Mouse (Mus musculus): ENCODE results near the gene Rpl9-ps6. TPM values are rescaled to one million over a fixed set of nuclear protein-coding genes. Genes with fewer than 3 reads are reported as not detected.

Gene Rpl9-ps6
- polyA plus RNA-seq, 1 experiment from 2014 or later, result 85.9 TPM

DNA sequence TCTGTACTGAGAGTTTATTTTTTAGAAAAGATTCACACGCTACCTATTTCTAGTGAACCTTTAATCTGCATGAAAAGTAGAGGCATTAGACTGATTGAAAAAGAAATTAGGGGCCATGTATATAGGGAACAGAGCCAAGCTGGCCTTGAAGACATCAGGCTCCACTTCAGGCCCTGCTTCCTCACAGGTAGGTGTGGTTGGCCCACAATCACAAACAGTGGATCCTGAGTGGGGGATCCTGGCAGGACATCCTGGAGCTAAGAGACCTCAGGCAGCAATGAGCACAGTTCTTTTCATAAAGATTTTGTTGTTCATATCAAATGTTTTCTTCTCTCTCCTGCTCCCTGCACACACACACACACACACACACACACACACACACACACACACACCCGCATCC is 9.6 kb downstream of the Rpl9-ps6 start:
- Histone ChIP-seq H3K4me1 (replicated peaks) (peaks cover 4% of the 10 kb centered on the region; the same call in 1 of the 2 replicates), H3K36me3 (no peaks in the 10 kb centered on the region), H3K4me3 (replicated peaks) (no peak overlapping the region), H3K27me3 (no peaks in the 10 kb centered on the region), H3K4me2 (no peak overlapping the region), H3K27ac (no peak overlapping the region), H3K9ac (replicated peaks) (no peak overlapping the region), H3K9me3 (peaks cover 10% of the 10 kb centered on the region; the same call in 1 of the 2 replicates)
- no peak for ATAC-seq (ENCODE audit: insufficient number of reproducible peaks, insufficient read depth, low FRiP score, low TSS enrichment, low read depth)
- WGBS, result 89% methylated on average over 2 of the region's 2 CpGs

DNA sequence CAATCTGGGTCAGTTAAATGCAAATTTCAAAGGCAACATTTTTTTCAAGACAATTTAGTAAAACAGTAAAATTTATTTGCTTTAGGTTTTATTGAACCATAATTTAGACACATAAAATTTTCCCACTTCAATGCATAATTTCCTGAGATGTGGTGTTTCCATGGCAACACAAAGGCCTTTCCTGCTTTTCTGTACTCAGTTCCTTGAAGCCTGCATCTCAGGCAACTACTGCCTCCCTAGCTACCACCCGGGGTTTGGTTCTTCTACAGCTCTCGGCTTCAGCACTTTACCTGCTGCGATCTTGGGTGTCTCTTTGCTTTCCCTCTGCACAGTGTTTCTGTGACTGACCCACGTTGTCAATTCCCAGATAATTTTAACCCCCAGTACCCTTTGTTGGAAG is 14.1 kb downstream of the Rpl9-ps6 start:
- WGBS, result 66% methylated on average over 4 of the region's 4 CpGs
- H3K4me1 ChIP-seq (replicated peaks), result peaks cover 4% of the 10 kb centered on the region; the same call in 1 of the 2 replicates

DNA sequence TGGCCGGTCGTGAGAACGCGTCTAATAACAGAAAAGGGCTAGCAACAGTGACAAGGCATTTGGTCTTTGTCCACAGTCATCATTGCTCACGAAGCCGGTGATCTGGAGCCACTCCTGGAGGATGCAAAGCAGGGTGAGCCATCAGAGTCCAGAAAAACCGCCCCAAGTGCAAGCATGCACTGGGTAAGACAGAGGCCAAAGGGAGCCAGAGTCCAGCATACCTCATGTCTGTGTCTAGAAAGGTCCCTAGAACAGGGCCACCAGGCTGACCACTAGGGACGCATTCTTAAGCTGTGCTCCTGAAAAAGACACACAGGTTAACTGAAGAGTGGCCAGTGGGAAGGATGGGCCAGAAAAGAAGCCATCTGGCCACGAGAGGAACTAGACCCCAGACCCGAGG is 17.4 kb downstream of the Rpl9-ps6 start:
- 95% methylated on average over 10 of the region's 10 CpGs for WGBS
- peaks cover 10% of the 10 kb centered on the region; the same call in 1 of the 2 replicates for H3K9me3 ChIP-seq
- H3K9ac ChIP-seq (replicated peaks), result no peak overlapping the region
- H3K36me3 ChIP-seq, result no peaks in the 10 kb centered on the region
- H3K4me2 ChIP-seq, result no peak overlapping the region
- no peak for ATAC-seq (ENCODE audit: insufficient number of reproducible peaks, insufficient read depth, low FRiP score, low TSS enrichment, low read depth)
- no peaks in the 10 kb centered on the region for H3K27me3 ChIP-seq
- no peak overlapping the region for H3K4me3 ChIP-seq (replicated peaks)
- H3K4me1 ChIP-seq (replicated peaks), result peaks cover 4% of the 10 kb centered on the region; the same call in 1 of the 2 replicates
- H3K27ac ChIP-seq, result no peak overlapping the region

More for the DNA sequence above, 14.1 kb downstream of the Rpl9-ps6 start:
- Histone ChIP-seq H3K27ac (no peak overlapping the region), H3K9me3 (peaks cover 10% of the 10 kb centered on the region; the same call in 1 of the 2 replicates), H3K36me3 (no peaks in the 10 kb centered on the region), H3K9ac (replicated peaks) (no peak overlapping the region), H3K4me2 (no peak overlapping the region), H3K4me3 (replicated peaks) (no peak overlapping the region), H3K27me3 (no peaks in the 10 kb centered on the region)
- no peak for ATAC-seq (ENCODE audit: insufficient number of reproducible peaks, insufficient read depth, low FRiP score, low TSS enrichment, low read depth)

DNA sequence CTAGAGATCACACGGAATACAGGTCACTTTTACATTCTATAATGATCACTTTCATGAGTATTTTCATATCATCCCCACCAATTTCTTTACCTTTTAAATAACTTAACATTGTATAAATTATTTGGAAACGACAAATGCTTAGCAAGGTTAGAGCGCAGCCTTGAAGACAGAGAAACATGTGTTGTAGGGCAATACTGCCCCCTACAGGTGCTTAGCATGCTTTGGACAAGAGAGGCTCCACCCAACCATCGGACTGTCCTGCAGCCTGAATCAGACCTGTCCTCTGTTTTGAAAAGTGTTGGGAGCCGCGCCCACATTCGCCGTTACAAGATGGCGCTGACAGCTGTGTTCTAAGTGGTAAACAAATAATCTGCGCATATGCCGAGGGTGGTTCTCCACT is 24.8 kb downstream of the Rpl9-ps6 start:
- Histone ChIP-seq H3K4me2 (no peak overlapping the region), H3K9ac (replicated peaks) (no peak overlapping the region), H3K27ac (no peak overlapping the region), H3K4me3 (replicated peaks) (no peak overlapping the region), H3K9me3 (0 out of 2 replicates have a peak, but pooled peaks cover 12% of the 10 kb centered on the region), H3K36me3 (no peaks in the 10 kb centered on the region), H3K27me3 (no peaks in the 10 kb centered on the region), H3K4me1 (replicated peaks) (no peaks in the 10 kb centered on the region)
- 96% methylated on average over 11 of the region's 11 CpGs for whole genome bisulfite sequencing
- ATAC-seq (ENCODE audit: insufficient number of reproducible peaks, insufficient read depth, low FRiP score, low TSS enrichment, low read depth), result no peak

DNA sequence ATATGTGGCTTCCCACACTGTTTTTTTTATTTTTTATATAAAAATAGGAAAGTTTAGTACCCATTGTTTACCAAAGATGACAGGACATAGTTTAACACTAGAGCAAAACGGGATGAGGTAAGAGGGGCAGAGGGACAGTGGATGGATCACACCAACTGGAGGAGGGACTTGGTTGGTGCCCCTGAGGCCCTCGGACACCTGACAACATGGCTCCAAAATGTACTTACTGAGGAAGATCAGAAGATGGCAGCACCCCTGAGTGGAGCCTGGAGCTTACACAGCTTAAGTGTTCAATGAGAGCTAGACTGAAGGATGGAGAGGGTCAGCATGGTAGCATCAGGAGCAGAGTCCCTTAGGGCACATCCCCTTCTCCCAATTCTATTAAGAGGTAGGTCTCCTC is 27.0 kb downstream of the Rpl9-ps6 start:
- no peaks in the 10 kb centered on the region for H3K4me1 ChIP-seq (replicated peaks)
- no peak overlapping the region for H3K27ac ChIP-seq
- H3K4me2 ChIP-seq, result no peak overlapping the region
- no peaks in the 10 kb centered on the region for H3K36me3 ChIP-seq
- 0 out of 2 replicates have a peak, but pooled peaks cover 12% of the 10 kb centered on the region for H3K9me3 ChIP-seq
- 87% methylated on average over 2 of the region's 2 CpGs for WGBS
- H3K4me3 ChIP-seq (replicated peaks), result no peak overlapping the region
- ATAC-seq (ENCODE audit: insufficient number of reproducible peaks, insufficient read depth, low FRiP score, low TSS enrichment, low read depth), result no peak
- H3K27me3 ChIP-seq, result no peaks in the 10 kb centered on the region
- H3K9ac ChIP-seq (replicated peaks), result no peak overlapping the region

DNA sequence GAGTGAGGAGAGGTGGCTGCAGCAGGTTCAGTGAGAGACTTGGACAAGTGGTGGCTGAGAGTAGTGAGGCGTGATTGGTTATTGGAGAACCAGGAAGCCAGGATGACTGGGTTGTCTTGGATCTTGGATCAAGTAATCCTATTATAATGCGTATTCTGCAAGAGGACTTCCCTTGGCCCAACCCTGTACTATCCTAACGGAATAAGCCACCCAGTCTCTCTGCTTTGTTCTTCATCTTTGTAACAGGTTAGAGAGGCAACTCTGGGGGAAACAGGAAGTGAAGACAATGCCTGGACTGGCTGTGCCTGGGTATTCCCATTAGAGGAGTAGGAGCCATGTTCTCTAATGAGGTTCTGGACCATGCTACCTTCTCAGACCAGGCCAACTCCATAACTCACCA is 40.5 kb downstream of the Rpl9-ps6 start:
- H3K9me3 ChIP-seq, result no peaks in the 10 kb centered on the region
- H3K4me3 ChIP-seq (replicated peaks), result no peak overlapping the region
- 87% methylated on average over 3 of the region's 3 CpGs for WGBS
- no peaks in the 10 kb centered on the region for H3K36me3 ChIP-seq
- no peaks in the 10 kb centered on the region for H3K27me3 ChIP-seq
- no peak overlapping the region for H3K27ac ChIP-seq
- no peak overlapping the region for H3K9ac ChIP-seq (replicated peaks)
- no peaks in the 10 kb centered on the region for H3K4me1 ChIP-seq (replicated peaks)
- no peak overlapping the region for H3K4me2 ChIP-seq
- ATAC-seq (ENCODE audit: insufficient number of reproducible peaks, insufficient read depth, low FRiP score, low TSS enrichment, low read depth), result no peak

DNA sequence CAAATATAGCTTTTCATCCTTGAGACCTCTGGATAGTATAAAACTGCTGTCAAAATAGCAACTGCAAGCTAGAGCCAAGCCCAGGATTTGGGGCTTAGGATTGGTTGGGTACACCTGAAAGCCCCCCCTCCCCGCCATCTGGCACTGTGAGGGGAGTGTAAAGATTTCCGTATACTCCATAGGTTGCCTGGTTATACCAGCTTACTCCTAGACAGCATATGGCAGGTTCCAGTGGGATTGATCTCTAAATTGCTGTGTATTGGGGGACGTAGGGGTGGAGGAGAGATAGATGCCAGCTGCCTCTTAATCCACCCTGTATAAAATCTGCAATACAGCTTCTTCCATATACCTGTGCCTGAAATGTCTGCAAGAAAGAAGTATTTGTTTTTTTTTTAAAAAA is 41.7 kb downstream of the Rpl9-ps6 start:
- Histone ChIP-seq H3K27me3 (no peaks in the 10 kb centered on the region), H3K9ac (replicated peaks) (no peak overlapping the region), H3K4me1 (replicated peaks) (no peaks in the 10 kb centered on the region), H3K4me2 (no peak overlapping the region), H3K36me3 (no peaks in the 10 kb centered on the region), H3K27ac (no peak overlapping the region), H3K9me3 (no peaks in the 10 kb centered on the region), H3K4me3 (replicated peaks) (no peak overlapping the region)
- WGBS, result 78% methylated on average over 3 of the region's 3 CpGs
- ATAC-seq (ENCODE audit: insufficient number of reproducible peaks, insufficient read depth, low FRiP score, low TSS enrichment, low read depth), result no peak

DNA sequence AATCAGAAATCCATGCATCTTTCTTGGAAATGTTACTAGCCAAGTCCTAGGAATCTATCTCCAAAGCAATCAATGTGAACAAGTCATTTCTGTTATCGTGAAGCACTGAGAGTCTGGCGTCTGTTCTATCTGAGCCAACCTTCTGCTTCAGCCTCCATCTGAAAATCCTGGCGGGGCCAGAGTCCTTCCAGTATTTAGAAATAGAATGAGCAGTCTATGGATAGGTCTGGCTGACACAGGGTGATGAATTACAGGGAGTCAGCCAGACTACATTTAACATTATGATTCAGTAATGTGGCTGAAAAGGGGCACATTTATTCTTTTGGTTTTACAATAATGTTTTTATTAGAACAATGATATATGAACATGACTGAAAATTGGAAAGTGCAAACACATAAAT is 47.3 kb downstream of the Rpl9-ps6 start:
- no peaks in the 10 kb centered on the region for H3K4me1 ChIP-seq (replicated peaks)
- no peaks in the 10 kb centered on the region for H3K9me3 ChIP-seq
- no peak for ATAC-seq (ENCODE audit: insufficient number of reproducible peaks, insufficient read depth, low FRiP score, low TSS enrichment, low read depth)
- no peaks in the 10 kb centered on the region for H3K27me3 ChIP-seq
- H3K36me3 ChIP-seq, result no peaks in the 10 kb centered on the region
- H3K9ac ChIP-seq (replicated peaks), result no peak overlapping the region
- H3K27ac ChIP-seq, result no peak overlapping the region
- H3K4me3 ChIP-seq (replicated peaks), result no peak overlapping the region
- H3K4me2 ChIP-seq, result no peak overlapping the region
- WGBS, result 75% methylated on average over 3 of the region's 3 CpGs

DNA sequence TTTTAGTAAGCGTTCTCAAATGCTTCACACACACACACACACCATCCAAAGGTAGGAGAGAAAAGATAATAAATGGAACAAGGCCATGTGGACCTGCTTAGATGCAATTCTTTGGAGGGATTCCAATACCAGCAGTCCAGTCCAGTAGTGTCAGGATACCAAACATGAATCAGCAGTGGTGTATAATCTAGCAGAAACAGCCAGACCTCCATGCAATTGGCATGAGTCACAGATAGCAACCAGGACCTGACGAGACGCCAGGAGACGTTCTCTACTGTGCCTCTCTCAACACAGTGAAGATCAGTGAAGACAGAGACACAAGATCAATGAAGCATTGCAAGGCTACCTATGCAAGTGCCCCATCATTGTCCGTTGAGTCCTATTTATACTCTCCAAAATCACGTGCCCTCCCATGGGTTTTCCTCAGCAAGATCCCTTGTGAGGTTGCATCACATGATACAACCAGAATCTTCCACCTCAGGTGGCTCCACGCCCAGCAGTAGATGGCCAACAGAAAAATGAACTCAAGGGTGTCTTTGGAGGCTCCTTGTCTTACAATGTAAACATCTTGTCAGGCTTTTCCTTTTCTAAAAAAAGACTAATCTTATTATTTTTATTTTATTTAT is 49.6 kb downstream of the Rpl9-ps6 start:
- Histone ChIP-seq H3K9ac (replicated peaks) (no peak overlapping the region), H3K36me3 (no peaks in the 10 kb centered on the region), H3K27ac (no peak overlapping the region), H3K27me3 (no peaks in the 10 kb centered on the region), H3K9me3 (no peaks in the 10 kb centered on the region), H3K4me3 (replicated peaks) (no peak overlapping the region), H3K4me2 (no peak overlapping the region), H3K4me1 (replicated peaks) (no peaks in the 10 kb centered on the region)
- no peak for ATAC-seq (ENCODE audit: insufficient number of reproducible peaks, insufficient read depth, low FRiP score, low TSS enrichment, low read depth)
- WGBS, result 90% methylated on average over 7 of the region's 7 CpGs

Other genes with a start within 250 kb of the Rpl9-ps6 start
- gene Sgms1, start 76.9 kb downstream of the Rpl9-ps6 start, polyA plus RNA-seq (2016; fragmentation: Nextera tagmentation; extraction: Ambion mirVana), result 21.6 and 23.0 TPM in 2 replicates
- gene Minpp1, start 19.2 kb upstream of the Rpl9-ps6 start, polyA plus RNA-seq (2016; fragmentation: Nextera tagmentation; extraction: Ambion mirVana), result 89.1 and 92.6 TPM in 2 replicates
- 20.7 and 29.5 TPM in 2 replicates for gene Papss2, start 129.2 kb upstream of the Rpl9-ps6 start, polyA plus RNA-seq (2016; fragmentation: Nextera tagmentation; extraction: Ambion mirVana)